Mouse (Mus musculus) embryo, embryonic 9.5 days (tissue): Measurements from ENCODE around the gene Trub1.

Experiments
- DNase-seq: peaks from one replicate; pipeline ENCODE4 v3.0.0-alpha.2; 2017; ENCODE audit errors: extremely low spot score

Trub1 gene

DNA sequence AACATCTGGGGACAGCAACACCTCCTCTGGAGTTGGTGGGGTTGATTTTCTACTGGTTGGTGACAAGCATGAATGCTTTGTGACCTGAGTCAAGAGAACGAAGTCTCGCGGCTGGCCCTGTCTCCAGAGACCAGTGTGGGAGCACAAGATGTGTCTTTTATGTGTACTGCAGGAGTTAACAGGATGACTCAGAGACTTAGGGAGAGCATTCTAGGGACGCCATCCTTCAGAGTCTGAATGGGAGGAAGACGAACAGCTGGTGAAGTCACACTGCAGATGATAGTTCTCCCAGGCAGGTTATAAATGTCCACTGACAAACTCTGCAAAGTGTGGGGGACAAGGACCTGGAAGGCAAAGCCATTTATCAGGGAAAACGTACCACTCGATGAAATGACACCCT, 11.2 kb upstream of the Trub1 start:
- no peak for DNase-seq

DNA sequence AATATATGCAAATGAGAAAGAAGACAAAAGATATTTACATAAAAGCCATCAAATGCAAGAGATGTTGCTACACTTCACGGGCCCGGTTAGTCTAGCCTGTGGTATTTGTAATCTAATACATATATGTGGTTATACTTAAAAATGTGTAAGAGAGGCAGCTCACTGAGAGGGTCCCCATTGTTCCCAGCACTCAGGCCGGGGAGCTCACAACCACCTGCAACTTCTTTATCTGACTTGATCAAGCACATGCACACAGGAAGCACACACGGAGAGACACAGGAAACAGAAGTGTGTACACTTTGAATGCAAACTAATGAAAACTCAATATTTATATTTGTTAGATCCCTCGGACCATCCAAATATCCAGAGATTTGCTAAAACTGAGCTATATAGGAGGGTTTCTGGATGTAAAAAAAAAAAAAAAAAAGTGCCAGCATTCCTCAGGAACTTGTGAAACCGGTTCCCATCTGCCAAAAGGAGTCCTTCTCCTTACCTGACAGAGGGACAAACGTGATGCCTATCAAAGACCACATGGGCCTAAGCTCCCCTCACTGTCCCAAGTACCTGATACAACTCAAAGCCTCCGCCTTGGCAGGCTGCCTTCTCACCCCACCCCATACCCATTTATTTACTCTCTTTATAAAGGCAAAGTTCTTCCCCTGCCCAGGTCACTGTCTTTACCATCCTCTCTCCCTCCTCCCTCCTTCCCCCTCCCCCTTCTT, 9.6 kb upstream of the Trub1 start:
- no peak for DNase-seq

DNA sequence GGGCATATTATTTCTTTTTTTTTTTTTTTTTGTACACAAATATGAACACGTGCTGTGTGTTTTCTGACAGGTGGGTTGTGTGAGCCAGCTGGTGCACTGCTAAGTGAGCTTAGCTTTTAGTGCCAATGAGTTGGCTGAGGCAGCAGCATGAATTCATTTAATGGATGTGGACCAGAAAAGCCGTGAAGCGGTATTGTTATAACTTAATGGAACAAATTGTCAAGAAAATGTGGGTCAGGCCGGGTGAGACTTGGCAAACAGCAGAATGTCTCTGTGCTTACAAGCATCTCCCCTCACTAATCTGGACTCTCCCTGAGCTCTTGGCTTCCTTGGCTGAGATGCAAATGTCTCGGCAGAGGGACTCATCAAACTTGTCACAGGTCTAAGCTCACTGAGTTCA, 7.7 kb upstream of the Trub1 start:
- DNase-seq, result no peak

DNA sequence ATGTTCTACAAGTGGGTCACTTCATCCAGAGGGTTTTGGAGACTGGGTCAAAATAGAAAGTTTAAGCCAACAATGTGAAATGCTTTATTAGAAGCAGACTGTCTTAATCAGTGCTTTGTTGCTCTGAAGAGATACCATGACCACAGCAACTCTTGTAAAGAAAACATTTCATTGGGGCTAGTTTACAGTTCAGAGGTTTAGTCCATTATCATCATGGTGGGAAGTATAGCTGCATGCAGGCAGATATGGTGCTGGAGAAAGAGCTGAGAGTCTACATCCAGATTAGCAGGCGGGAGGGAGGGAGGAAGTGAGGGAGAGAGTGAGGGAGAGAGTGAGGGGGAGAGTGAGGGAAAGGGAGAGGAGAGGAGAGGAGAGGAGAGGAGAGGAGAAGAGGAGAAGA, 1.9 kb upstream of the Trub1 start:
- DNase-seq, result no peak

DNA sequence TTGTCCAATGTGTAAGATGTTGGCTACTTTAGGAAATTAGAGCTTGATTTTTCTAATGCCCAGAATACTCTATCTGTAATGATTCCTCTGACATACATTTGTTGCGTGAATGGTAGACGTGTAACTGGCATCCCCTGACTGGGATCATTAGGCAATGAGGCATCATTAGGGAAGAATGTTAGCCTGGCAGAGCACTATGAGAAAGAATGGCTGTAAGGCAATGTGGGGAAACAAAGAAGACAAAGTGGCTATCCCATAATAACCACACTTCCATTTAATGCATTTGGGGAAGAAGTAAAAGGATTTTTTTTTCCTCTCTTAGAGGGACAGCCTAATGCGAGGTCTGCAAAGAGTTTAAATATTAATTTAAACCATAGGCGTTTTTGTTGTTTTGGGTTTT, 950 bp upstream of the Trub1 start:
- no peak for DNase-seq

- DNase-seq, result no peak
Observed at GRCm38 (mm10) chr19:57453218-57453600, 497 bp downstream of the Trub1 start.

- DNase-seq, result no peak
Observed at GRCm38 (mm10) chr19:57455286-57455960, 2.7 kb downstream of the Trub1 start.

DNA sequence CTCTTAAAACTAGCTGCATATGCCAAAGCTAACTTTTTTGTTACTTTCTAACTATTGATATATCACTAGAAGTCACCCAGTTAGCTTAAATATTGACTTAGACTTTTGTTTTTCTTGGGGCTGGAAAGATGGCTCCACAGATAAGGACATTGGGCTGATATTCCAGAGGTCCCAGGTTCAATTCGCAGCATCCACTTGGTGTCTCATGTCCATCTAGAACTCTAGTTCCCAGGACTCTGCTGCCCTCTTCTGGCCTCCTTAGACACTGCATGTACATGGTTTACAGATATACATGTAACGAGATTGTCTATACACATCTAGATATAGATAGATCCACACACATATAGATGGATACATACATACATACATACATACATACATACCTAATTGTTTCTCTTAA, 4.4 kb downstream of the Trub1 start:
- peak; percentile 29 for DNase-seq

- no peak for DNase-seq
Observed at GRCm38 (mm10) chr19:57463741-57464140, 11.0 kb downstream of the Trub1 start.

DNA sequence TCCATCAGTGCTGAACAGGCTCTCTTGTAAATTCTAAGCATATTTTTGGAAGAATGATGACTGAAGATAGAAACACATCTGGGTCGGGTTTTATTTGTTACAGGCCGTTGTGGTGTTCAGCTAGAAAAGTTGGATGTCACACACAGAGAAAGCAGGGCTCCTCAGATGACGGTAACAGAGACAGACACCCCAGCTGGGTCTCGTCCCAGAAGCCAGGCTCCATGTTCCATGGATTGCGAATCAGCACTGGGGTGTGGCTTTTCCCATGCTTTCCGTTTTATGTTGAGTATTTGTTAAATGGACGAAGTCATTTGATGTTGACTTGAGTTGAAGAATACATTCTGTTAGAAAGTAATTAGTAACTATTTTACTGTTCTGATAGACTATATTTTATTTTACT, 13.0 kb downstream of the Trub1 start:
- no peak for DNase-seq

DNA sequence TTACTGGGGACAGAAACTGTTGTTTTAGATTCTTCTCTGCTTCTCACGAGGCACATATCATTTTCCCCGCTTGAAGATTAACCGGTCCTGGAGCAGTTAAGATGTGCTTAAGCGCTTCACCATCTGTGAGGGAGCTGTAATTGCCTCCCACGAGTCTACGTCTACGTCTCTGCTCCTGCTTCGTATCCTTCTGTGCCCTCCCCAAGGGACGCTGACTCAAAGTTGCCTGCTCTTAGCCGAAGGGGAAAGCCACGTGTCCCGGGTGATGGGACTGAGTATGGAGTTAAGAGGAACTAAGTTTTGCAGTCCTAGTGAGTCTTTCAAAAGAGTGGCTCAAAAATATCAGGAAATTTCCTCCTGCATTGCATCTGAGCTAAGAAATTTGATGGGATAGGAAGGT, 18.3 kb downstream of the Trub1 start:
- DNase-seq, result no peak

GRCm38 (mm10) chr19:57472169-57472568, 19.5 kb downstream of the Trub1 start:
- DNase-seq, result no peak

- no peak for DNase-seq
Observed at GRCm38 (mm10) chr19:57473301-57473700, 20.6 kb downstream of the Trub1 start.

DNA sequence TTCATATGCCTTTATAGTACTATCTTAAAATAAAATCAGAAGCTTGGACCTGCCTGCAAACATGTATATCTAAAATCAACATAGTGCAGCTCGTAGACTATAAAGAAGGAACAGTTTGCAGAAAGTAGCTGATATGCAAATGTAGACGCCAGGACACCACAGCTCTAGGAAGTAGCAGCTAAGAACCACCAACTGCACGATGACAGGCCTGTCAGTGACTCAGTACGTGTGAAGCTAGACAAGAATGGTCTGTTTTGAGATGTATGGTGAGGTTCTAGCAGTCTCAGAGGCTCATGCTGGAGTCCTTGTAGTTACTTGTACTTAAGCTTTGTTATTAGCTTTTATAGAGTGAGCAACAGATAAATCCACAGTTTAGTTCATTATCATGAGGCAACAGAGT, 22.6 kb downstream of the Trub1 start:
- DNase-seq, result no peak

DNA sequence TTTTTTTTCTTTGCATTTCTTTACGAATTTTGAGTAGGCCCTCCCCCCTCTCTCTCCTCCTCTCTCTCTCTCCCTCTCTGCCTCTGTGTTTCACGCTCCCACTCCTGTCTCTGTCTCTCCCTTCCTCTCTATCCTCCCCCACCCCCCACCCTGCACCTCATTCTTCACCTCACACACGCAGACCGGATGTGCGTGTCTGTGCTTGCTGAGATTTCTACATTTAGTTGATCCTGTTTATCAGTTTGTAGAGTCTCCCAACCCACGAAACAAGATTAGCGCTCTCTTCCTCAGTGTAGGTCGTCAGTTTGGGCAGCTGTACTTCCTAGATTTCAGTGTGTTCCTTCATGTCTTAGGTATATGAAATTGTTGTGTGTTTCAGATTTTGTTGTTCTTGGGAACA, 24.6 kb downstream of the Trub1 start:
- no peak for DNase-seq

GRCm38 (mm10) chr19:57478056-57478455, 25.3 kb downstream of the Trub1 start:
- no peak for DNase-seq

- no peak for DNase-seq
Observed at GRCm38 (mm10) chr19:57479886-57480655, 27.4 kb downstream of the Trub1 start.

DNA sequence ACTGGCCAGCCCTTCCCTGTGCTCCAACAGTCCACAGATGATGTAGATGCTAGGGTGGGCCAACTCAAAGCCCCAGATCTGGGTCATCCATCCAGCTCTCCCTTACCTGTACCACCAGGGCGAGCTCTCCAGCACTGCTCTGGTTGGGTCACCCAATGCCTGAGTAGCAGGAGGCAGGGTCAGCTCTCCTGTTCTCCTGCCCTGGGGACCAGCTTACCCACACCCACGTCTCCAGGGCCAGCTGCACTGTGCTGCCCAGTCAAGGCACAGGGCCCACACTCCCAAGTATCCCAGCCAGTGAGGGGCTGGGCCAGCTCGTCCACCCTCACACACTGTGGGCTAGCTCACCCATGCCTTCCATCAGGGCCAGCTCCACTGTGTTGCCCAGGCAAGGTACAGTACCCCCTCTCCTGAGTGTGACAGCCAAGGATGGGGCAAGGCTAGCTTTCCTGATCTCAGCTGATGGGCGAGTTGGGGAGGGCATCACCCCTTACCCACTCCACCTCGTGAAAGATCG, 29.1 kb downstream of the Trub1 start:
- DNase-seq, result no peak

DNA sequence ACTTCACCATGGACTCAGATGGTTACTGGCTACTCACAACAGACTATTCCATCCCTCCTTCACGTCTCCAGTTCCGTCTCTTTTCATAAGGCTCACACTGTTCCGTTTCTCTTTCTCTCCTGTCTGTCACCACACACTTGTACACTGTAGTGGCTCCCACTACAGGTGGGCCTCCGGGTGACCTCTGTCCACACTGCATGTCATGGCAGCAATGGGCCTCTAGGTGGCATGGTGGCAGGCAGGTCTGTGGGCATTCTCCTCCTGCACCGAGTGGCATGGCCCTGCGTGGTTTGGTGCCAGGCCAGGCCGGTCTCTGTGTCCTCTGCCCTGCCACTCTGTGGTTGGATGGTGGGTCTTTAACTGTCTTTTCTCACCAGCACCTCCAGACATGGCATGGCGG, 30.1 kb downstream of the Trub1 start:
- DNase-seq, result no peak

- DNase-seq, result no peak
Observed at GRCm38 (mm10) chr19:57487051-57487658, 34.4 kb downstream of the Trub1 start.

DNA sequence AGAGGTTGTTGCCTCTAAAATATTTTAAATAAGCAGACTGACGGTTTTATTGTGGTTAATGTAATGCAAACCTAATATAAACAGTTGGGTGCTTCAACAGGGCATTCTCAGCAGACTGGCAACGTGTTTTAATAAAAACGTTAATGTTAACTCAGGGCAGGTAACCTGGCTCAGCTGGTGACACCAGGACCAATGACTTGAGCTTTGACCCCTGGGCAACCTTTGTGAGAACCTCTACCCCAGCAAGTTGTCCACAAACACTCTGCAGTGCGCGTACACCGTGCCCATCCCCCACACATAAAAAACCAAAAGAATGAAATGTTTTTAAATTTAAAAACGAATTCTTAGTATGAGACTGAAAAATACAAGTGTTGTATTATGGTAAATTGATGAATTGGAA, 36.8 kb downstream of the Trub1 start:
- DNase-seq, result no peak

DNA sequence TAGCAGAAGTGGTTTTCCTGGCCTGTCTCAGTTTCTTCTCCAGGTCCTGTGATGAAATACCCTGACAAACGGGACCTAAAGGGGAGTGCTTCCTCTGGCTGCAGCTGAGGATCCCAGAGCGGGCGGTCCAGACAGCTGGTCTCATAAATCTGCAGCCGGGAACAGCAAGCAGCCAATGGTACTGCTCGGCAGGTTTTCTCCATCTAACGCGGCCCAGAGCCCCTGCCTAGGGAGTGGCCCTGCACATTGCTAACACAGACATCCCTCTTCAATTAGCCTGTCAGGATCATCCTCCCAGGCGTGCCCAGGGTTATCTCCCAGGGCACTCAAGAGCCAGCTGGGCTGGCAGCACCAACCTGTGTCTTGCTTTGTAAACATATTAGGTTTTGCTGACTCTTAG, 38.3 kb downstream of the Trub1 start:
- DNase-seq, result peak; percentile 50
